Mouse (Mus musculus) hindbrain, embryonic 11.5 days (tissue): ENCODE measurements around the gene Gm14226. TPM values are rescaled to one million over a fixed set of nuclear protein-coding genes. Genes with fewer than 3 reads are reported as not detected.

Experiments used
- ATAC-seq: fragments of 200-750 bp; cut with Nextera tagmentation; 2 replicates; pipeline ENCODE4 v1.8.0; 2017; ENCODE audit warnings: mild to moderate bottlenecking, moderate TSS enrichment, moderate library complexity; ENCODE audit not compliant: low FRiP score
- DNase-seq: peaks from one replicate; pipeline ENCODE4 v3.0.0-alpha.2; 2015; ENCODE audit warnings: low spot score
- H3K27ac ChIP-seq: fragments of 300-500 bp; sonication (generic); 2 replicates; pipeline ENCODE4 v1.5.1; 2014; ENCODE audit warnings: mild to moderate bottlenecking, low read depth, low read length
- H3K27me3 ChIP-seq: fragments of 300-500 bp; sonication (generic); 2 replicates; pipeline ENCODE4 v1.6.1; 2014; ENCODE audit warnings: mild to moderate bottlenecking, low read length, moderate library complexity, mixed read lengths; ENCODE audit not compliant: control insufficient read depth, insufficient read depth
- H3K36me3 ChIP-seq: fragments of 300-500 bp; sonication (generic); 2 replicates; pipeline ENCODE4 v1.6.1; 2014; ENCODE audit warnings: mild to moderate bottlenecking, low read length, moderate library complexity, mixed read lengths; ENCODE audit not compliant: control insufficient read depth, insufficient read depth
- H3K4me1 ChIP-seq: fragments of 300-500 bp; sonication (generic); replicated peaks from 2 replicates; pipeline ENCODE4 v1.6.1; 2014; ENCODE audit warnings: low read length, mixed read lengths; ENCODE audit not compliant: control insufficient read depth, insufficient read depth
- H3K4me2 ChIP-seq: fragments of 300-500 bp; sonication (generic); replicated peaks from 2 replicates; pipeline ENCODE4 v1.6.1; 2014; ENCODE audit warnings: mild to moderate bottlenecking, low read depth, low read length
- H3K4me3 ChIP-seq: fragments of 300-500 bp; sonication (generic); 2 replicates; pipeline ENCODE4 v1.5.1; 2014; ENCODE audit warnings: low read depth, low read length
- H3K9ac ChIP-seq: fragments of 300-500 bp; sonication (generic); 2 replicates; pipeline ENCODE4 v1.6.1; 2014; ENCODE audit warnings: low read depth, low read length
- H3K9me3 ChIP-seq: fragments of 300-500 bp; sonication (generic); 2 replicates; pipeline ENCODE4 v1.6.1; 2016; ENCODE audit warnings: low read length; ENCODE audit not compliant: control insufficient read depth
- WGBS: fragments of 180-500 bp; shearing (Covaris S2); extraction: QIAGEN DNeasy Blood & Tissue Kit; methylation state at CpG from one replicate; pipeline ENCODE4 v1.1.7; 2014; 5-methylcytosine and 5-hydroxymethylcytosine counted together
- polyA plus RNA-seq: library from polyadenylated mRNA; unstranded; fragments of >200 nt; fragmentation: Nextera tagmentation; extraction: Ambion mirVana; gene quantifications from 2 replicates; pipeline ENCODE4 v1.2.1, GENCODE M21; 2014

Gene Gm14226
- polyA plus RNA-seq, 1 experiment from 2014 or later: 0.62 TPM

DNA sequence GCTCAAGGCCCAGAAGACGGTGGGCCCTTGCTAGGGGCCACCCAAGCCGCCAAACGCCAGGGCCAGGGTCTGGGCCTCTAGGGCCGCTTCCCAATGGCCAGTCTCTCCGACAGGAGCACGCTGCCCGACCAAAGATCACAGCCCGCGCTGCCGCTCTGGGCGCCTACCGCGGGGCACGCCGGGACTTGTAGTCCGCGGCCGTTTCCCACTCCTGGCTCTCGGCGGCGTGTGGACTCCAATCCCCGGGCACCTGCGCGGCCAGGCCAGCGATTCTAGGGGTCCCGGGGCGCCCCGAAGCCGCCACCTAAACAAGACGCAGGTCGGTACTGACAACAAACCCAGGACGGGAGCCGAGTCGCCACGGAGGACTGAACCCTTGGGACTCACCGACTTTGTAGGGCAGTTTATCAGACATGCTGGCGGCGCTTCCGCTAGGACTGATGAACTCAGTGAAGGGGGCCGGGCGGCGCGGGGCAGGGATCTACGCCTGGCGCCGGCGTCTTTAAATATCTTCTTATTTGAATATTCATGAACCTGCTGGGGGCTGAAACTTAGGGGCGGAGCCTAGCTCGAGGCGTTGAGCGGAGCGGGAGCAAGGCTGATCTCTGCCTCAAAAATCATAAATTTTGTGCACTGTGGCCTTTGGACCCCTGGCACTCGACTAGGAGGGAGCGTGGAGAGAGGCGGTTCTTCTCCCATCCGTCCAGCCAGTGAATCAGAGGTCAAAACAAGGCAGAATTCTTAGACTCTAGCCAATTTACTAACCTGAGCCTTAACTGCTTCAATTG lies 56.1 kb downstream of the Gm14226 start, which contains the start of gene Ahcy:
TSS of gene Ahcy (minus strand) at position 520 of the 788 bp plus-strand sequence.
- ATAC-seq (peak; percentile 95), DNase-seq (peak; percentile 95)
- Histone ChIP-seq H3K4me2 (peak within 1 kb of the TSS; percentile 43), H3K4me3 (peak within 1 kb of the TSS; percentile 60), H3K27ac (peak within 1 kb of the TSS; percentile 60), H3K9me3 (no peaks in the 10 kb centered on the region), H3K27me3 (no peaks in the 10 kb centered on the region), H3K9ac (peak within 1 kb of the TSS; percentile 71), H3K36me3 (no peaks in the 10 kb centered on the region), H3K4me1 (no peaks in the 10 kb centered on the region)
- under 1% methylated on average over 56 of the region's 56 CpGs for whole genome bisulfite sequencing

GRCm38 (mm10) chr2:155074766-155075330 lies 56.8 kb downstream of the Gm14226 start:
- peak overlapping the region; percentile 43 for H3K4me2 ChIP-seq
- H3K9ac ChIP-seq: peak overlapping the region; percentile 71
- ATAC-seq: no peak; the same call in 1 of the 2 replicates
- peak; percentile 25 for DNase-seq
- H3K9me3 ChIP-seq: no peaks in the 10 kb centered on the region
- peak overlapping the region; percentile 60 for H3K4me3 ChIP-seq
- H3K27me3 ChIP-seq: no peaks in the 10 kb centered on the region
- 17% methylated on average over 12 of the region's 12 CpGs for WGBS
- no peaks in the 10 kb centered on the region for H3K4me1 ChIP-seq
- no peak overlapping the region for H3K27ac ChIP-seq
- no peaks in the 10 kb centered on the region for H3K36me3 ChIP-seq

DNA sequence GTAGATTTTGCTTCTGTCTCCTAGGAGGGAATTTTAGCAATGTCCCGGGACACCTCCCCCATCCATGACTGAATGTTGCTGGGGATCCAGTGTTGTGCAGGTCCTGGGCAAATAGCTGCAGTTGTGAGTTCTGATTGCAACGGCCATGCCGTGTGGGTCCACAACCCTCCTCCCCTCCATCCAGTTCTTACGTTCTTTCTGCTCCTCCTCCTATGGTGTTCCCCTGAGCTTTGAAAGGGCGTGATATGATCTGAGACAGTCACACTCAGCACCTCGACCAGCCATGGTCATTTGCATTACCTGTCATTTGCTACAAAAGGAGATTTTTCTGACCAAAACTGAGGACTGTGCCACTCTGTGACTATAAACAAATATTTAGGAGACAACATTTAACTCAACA lies 57.6 kb downstream of the Gm14226 start:
- no peak overlapping the region for H3K4me2 ChIP-seq
- no peak for ATAC-seq
- no peak for DNase-seq

More for the DNA sequence above, 57.6 kb downstream of the Gm14226 start:
- no peak overlapping the region for H3K4me3 ChIP-seq
- H3K27ac ChIP-seq: no peak overlapping the region
- no peaks in the 10 kb centered on the region for H3K4me1 ChIP-seq
- no peaks in the 10 kb centered on the region for H3K27me3 ChIP-seq
- no peak overlapping the region for H3K9ac ChIP-seq
- no peaks in the 10 kb centered on the region for H3K9me3 ChIP-seq
- H3K36me3 ChIP-seq: no peaks in the 10 kb centered on the region
- WGBS: 83% methylated on average over 6 of the region's 6 CpGs

Other genes starting within 250 kb of the Gm14226 start
- gene Gm14214, start 248.2 kb upstream of the Gm14226 start, polyA plus RNA-seq: not detected in 2 replicates
- 61.8 and 76.6 TPM in 2 replicates for gene Raly, start 227.2 kb upstream of the Gm14226 start, polyA plus RNA-seq
- 0.99 and 1.3 TPM in 2 replicates for gene a, start 226.9 kb upstream of the Gm14226 start, polyA plus RNA-seq
- 126 and 127 TPM in 2 replicates for gene Eif2s2, start 125.3 kb upstream of the Gm14226 start, polyA plus RNA-seq
- 75.6 and 75.8 TPM in 2 replicates for gene Ahcy, start 56.2 kb downstream of the Gm14226 start, polyA plus RNA-seq
- 54.1 and 56.6 TPM in 2 replicates for gene Itch, start 115.2 kb downstream of the Gm14226 start, polyA plus RNA-seq
- gene Dynlrb1, start 218.3 kb downstream of the Gm14226 start, polyA plus RNA-seq: 534 and 550 TPM in 2 replicates